Mouse (Mus musculus) midbrain, postnatal 0 days (tissue): ENCODE measurements around the gene Gpx6. TPM values are rescaled to one million over a fixed set of nuclear protein-coding genes. Genes with fewer than 3 reads are reported as not detected.

Experiments used
- ATAC-seq: fragments of 200-750 bp; cut with Nextera tagmentation; 2 replicates; pipeline ENCODE4 v1.8.0; 2017; ENCODE audit warnings: moderate number of reproducible peaks, mild to moderate bottlenecking, moderate TSS enrichment, moderate library complexity; ENCODE audit not compliant: low FRiP score
- DNase-seq: peaks from one replicate; pipeline ENCODE4 v3.0.0-alpha.2; 2015; ENCODE audit warnings: low spot score
- H3K27ac ChIP-seq: fragments of 300-500 bp; sonication (generic); 2 replicates; pipeline ENCODE4 v1.5.1; 2014; ENCODE audit warnings: low read depth, mild to moderate bottlenecking, low read length, mixed read lengths
- H3K27me3 ChIP-seq: fragments of 300-500 bp; sonication (generic); 2 replicates; pipeline ENCODE4 v1.6.1; 2014; ENCODE audit warnings: low read length, control low read depth, mixed read lengths; ENCODE audit not compliant: insufficient read depth
- H3K36me3 ChIP-seq: fragments of 300-500 bp; sonication (generic); 2 replicates; pipeline ENCODE4 v1.6.1; 2014; ENCODE audit warnings: low read length, control low read depth, mixed read lengths; ENCODE audit not compliant: insufficient read depth
- H3K4me1 ChIP-seq: fragments of 300-500 bp; sonication (generic); 2 replicates; pipeline ENCODE4 v1.6.1; 2014; ENCODE audit warnings: mild to moderate bottlenecking, control low read depth, antibody characterized with exemption, low read length, mixed read lengths; ENCODE audit not compliant: insufficient read depth
- H3K4me2 ChIP-seq: fragments of 300-500 bp; sonication (generic); 2 replicates; pipeline ENCODE4 v1.6.1; 2014; ENCODE audit warnings: low read depth, mild to moderate bottlenecking, low read length, mixed read lengths; ENCODE audit not compliant: poor library complexity, severe bottlenecking
- H3K4me3 ChIP-seq: fragments of 300-500 bp; sonication (generic); 2 replicates; pipeline ENCODE4 v1.5.1; 2014; ENCODE audit warnings: low read depth, mild to moderate bottlenecking, low read length, moderate library complexity
- H3K9ac ChIP-seq: fragments of 300-500 bp; sonication (generic); replicated peaks from 2 replicates; pipeline ENCODE4 v1.6.1; 2014; ENCODE audit warnings: mild to moderate bottlenecking, low read length, moderate library complexity, mixed read lengths; ENCODE audit not compliant: poor library complexity, severe bottlenecking
- H3K9me3 ChIP-seq: fragments of 300-500 bp; sonication (generic); 2 replicates; pipeline ENCODE4 v1.6.1; 2016; ENCODE audit warnings: low read length, control low read depth
- CTCF ChIP-seq: IDR thresholded peaks from 2 replicates; pipeline ENCODE4 v1.5.1; 2016; ENCODE audit warnings: antibody characterized with exemption, mild to moderate bottlenecking
- WGBS: fragments of 180-500 bp; shearing (Covaris S2); extraction: QIAGEN DNeasy Blood & Tissue Kit; methylation state at CpG from one replicate; pipeline ENCODE4 v1.1.7; 2014; 5-methylcytosine and 5-hydroxymethylcytosine counted together
- polyA plus RNA-seq: library from polyadenylated mRNA; unstranded; fragments of >200 nt; fragmentation: Nextera tagmentation; extraction: Ambion mirVana; gene quantifications from 2 replicates; pipeline ENCODE4 v1.2.1, GENCODE M21; 2015
- total RNA-seq: library from RNA; depleted of rRNA; stranded (reverse); fragments of >200 nt; gene quantifications from 2 replicates; pipeline ENCODE4 v1.2.3, GENCODE M21; 2014

Gene Gpx6
- total and polyA plus RNA-seq, 2 experiments from 2014 or later = 0.26 TPM; not detected in 1

DNA sequence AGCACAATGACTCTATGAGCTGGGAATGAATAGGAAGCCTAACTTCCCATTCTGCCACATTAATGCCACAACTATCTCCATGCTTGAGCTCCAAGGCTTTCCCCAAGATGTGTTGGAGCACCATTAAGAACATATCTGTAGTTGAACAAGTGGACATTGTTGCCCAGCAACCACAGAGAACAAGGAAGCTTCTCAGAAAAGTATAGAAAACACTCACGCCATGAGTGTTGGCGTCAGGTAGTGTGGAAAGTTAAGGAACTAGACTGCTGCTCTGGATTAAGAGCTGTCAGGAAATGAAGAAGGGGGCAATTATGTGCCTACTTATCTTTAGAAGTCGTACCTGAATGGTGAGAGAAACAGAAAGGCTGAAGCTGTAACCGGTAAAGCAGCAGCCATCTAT, 2.0 kb downstream of the Gpx6 start:
- Histone ChIP-seq H3K9ac (no peak overlapping the region), H3K4me3 (no peak overlapping the region), H3K4me1 (no peaks in the 10 kb centered on the region), H3K27me3 (no peaks in the 10 kb centered on the region), H3K36me3 (no peaks in the 10 kb centered on the region), H3K9me3 (no peaks in the 10 kb centered on the region), H3K27ac (no peak overlapping the region), H3K4me2 (no peak overlapping the region)
- no peak for ATAC-seq
- WGBS = 88% methylated on average over 4 of the region's 4 CpGs
- DNase-seq = no peak
- no peak for TF ChIP-seq CTCF

GRCm38 (mm10) chr13:21320262-21320661, 8.3 kb downstream of the Gpx6 start:
- Histone ChIP-seq H3K9ac (no peak overlapping the region), H3K4me1 (no peaks in the 10 kb centered on the region), H3K4me2 (no peak overlapping the region), H3K9me3 (no peaks in the 10 kb centered on the region), H3K27ac (no peak overlapping the region), H3K4me3 (no peak overlapping the region), H3K27me3 (no peaks in the 10 kb centered on the region), H3K36me3 (no peaks in the 10 kb centered on the region)
- no peak for TF ChIP-seq CTCF
- no peak for DNase-seq
- ATAC-seq = no peak
- 76% methylated on average over 3 of the region's 3 CpGs for WGBS

DNA sequence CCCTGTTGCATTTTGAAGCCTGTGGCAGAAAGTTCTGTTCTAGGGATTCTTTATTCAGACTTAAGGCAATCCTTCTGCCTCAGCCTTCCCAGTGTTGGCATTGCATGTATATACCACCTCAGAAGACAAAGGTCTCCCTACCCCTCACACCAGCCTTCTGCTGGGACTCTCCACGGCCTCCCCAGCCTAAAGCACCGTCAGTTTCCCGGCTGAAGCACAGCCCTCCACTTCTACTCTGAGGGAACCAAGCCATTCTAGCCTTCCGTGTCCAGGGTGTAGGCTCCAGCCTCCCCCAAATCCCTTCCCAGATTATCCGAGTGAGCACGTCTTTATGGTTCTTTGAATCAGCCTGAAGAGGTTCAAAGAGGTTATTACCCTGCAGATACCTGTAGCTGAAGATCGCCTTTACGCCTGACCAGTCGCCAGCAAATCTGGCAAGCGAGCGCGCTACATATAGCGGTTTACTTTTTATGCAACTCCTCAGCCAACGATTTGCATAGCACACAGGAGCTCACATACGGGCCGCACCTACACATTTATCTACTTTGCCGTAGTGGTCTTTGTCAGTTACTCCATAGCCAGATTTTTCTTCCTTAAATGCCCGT, 10.1 kb downstream of the Gpx6 start:
- peak; percentile 2 for DNase-seq

GRCm38 (mm10) chr13:21322509-21323375, 10.8 kb downstream of the Gpx6 start:
- Histone ChIP-seq H3K4me2 (peak overlapping the region; percentile 50), H3K4me3 (peak overlapping the region; percentile 43), H3K9ac (0 out of 2 replicates have a peak overlapping the region, but pooled peaks have one; percentile 36), H3K9me3 (no peaks in the 10 kb centered on the region), H3K4me1 (0 out of 2 replicates have a peak, but pooled peaks cover 4% of the 10 kb centered on the region), H3K27me3 (no peaks in the 10 kb centered on the region), H3K36me3 (no peaks in the 10 kb centered on the region), H3K27ac (no peak overlapping the region)
- ATAC-seq = no peak
- no peak for TF ChIP-seq CTCF
- WGBS = 16% methylated on average over 18 of the region's 18 CpGs
- DNase-seq = peak; percentile 71

More for the DNA sequence above, 10.1 kb downstream of the Gpx6 start:
- Histone ChIP-seq H3K27ac (no peak overlapping the region), H3K27me3 (no peaks in the 10 kb centered on the region), H3K4me3 (peak overlapping the region; percentile 43), H3K9ac (0 out of 2 replicates have a peak overlapping the region, but pooled peaks have one; percentile 36), H3K36me3 (no peaks in the 10 kb centered on the region), H3K4me2 (peak overlapping the region; percentile 50), H3K9me3 (no peaks in the 10 kb centered on the region), H3K4me1 (no peaks in the 10 kb centered on the region)
- no peak for ATAC-seq
- 2% methylated on average over 18 of the region's 18 CpGs for WGBS
- TF ChIP-seq CTCF = no peak

- Histone ChIP-seq H3K4me2 (peak overlapping the region; percentile 50), H3K4me3 (peak overlapping the region; percentile 43; the same call in 1 of the 2 replicates)
- WGBS = 68% methylated on average over 6 of the region's 6 CpGs
Measured at GRCm38 (mm10) chr13:21323405-21323804, 11.5 kb downstream of the Gpx6 start.

GRCm38 (mm10) chr13:21326191-21326590, 14.3 kb downstream of the Gpx6 start:
- Histone ChIP-seq H3K4me1 (0 out of 2 replicates have a peak, but pooled peaks cover 5% of the 10 kb centered on the region), H3K9me3 (no peaks in the 10 kb centered on the region)
- peak; percentile 59; the same call in 1 of the 2 replicates for ATAC-seq

More at GRCm38 (mm10) chr13:21323405-21323804, 11.5 kb downstream of the Gpx6 start:
- Histone ChIP-seq H3K27ac (no peak overlapping the region), H3K4me1 (0 out of 2 replicates have a peak, but pooled peaks cover 5% of the 10 kb centered on the region), H3K27me3 (0 out of 2 replicates have a peak, but pooled peaks cover 4% of the 10 kb centered on the region), H3K9me3 (no peaks in the 10 kb centered on the region), H3K9ac (no peak overlapping the region), H3K36me3 (no peaks in the 10 kb centered on the region)
- no peak for ATAC-seq
- DNase-seq = no peak
- no peak for TF ChIP-seq CTCF

More at GRCm38 (mm10) chr13:21326191-21326590, 14.3 kb downstream of the Gpx6 start:
- Histone ChIP-seq H3K27ac (no peak overlapping the region), H3K4me3 (peak overlapping the region; percentile 39), H3K4me2 (peak overlapping the region; percentile 64), H3K9ac (no peak overlapping the region), H3K36me3 (no peaks in the 10 kb centered on the region), H3K27me3 (0 out of 2 replicates have a peak, but pooled peaks cover 4% of the 10 kb centered on the region)
- peak; percentile 52 for DNase-seq
- TF ChIP-seq CTCF = peak; percentile 64
- WGBS = 6% methylated on average over 4 of the region's 4 CpGs
